Mouse (Mus musculus): ENCODE measurements around the gene Nfkbib. TPM values are rescaled to one million over a fixed set of nuclear protein-coding genes. Genes with fewer than 3 reads are reported as not detected.
A peak's percentile ranks its signal among the peaks of the same experiment; 100 is the strongest.

Nfkbib gene
- 42.7 and 42.9 TPM in 2 replicates for polyA plus RNA-seq (2016; fragmentation: Nextera tagmentation; extraction: Ambion mirVana)

DNA sequence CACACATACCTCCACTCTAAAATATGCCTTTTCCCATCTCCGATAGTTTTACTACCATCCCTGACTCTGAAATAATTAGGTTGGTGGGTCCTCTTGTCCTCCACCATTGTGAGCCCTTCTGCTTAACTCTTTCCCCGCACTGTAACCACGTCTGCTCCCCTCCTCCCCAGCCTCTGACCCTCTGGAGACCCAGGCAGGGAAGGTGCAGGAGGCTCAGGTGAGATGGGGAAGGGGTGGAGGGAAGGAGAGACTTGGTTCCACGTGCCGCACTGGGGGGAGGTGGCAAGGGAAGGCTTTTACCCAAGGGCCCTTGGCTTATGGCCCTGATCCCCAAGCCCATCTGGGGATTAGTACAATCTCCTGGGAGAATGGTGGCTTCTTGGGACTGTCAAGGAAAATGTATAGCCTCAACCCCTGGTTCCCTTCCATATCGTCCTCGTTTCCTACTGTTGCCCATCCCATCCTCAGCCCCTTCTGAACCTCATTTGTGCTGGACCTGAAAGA, at the start of gene Nfkbib:
TSS of gene Nfkbib (minus strand) at position 51 of the 504 bp plus-strand sequence.
- WGBS, result 65% methylated on average over 7 of the region's 7 CpGs
- Histone ChIP-seq H3K4me1 (peaks cover 27% of the 10 kb centered on the region), H3K27ac (no peak within 1 kb of the TSS), H3K4me2 (peak within 1 kb of the TSS; percentile 76), H3K36me3 (replicated peaks) (0 out of 2 replicates have a peak, but pooled peaks cover 8% of the 10 kb centered on the region), H3K9ac (peak within 1 kb of the TSS; percentile 74), H3K27me3 (no peaks in the 10 kb centered on the region), H3K9me3 (no peaks in the 10 kb centered on the region), H3K4me3 (replicated peaks) (peak within 1 kb of the TSS; percentile 79)
- no peak for ATAC-seq (ENCODE audit: low FRiP score)

DNA sequence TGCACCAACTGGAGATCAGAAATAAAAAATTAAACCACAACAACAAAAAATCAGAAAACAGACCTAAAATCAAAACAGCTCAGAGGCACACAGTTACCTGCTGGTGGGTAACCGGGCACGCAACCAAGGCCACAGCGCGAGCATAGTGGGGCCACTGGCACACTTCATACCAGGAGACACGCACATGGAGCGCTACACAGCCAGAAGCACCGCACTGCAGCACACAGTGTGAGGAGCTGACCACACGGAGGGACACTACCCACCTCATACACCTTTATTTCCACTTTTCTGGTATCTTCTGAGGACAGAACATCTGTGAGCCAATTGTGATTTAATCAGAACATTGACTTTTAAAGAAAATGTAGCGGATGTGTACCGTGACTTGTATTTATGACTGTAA, 49.6 kb upstream of the Nfkbib start:
- 95% methylated on average over 10 of the region's 10 CpGs for WGBS
- H3K4me2 ChIP-seq, result no peak overlapping the region
- H3K4me3 ChIP-seq (replicated peaks), result no peak overlapping the region

DNA sequence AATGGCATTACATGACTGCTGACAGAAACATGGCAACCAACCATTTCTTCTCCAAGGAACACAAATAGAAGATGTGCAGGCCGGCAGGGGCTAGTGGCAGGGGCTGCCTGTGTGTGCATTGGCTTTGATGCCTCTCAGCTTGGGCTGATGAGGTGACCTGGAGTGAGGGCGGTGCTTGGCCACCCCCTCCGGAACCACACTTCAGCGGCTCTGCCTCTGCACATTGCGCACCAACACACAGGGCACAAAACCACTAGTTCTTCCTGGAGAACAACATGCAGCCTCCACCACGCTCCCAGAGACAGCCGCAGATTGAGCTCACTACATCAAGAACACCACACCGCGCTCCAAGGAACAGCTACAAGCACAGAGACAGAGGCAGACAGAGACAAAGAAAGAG, 48.9 kb upstream of the Nfkbib start:
- Histone ChIP-seq H3K4me3 (replicated peaks) (peak overlapping the region; percentile 10; the same call in 1 of the 2 replicates), H3K9me3 (no peaks in the 10 kb centered on the region), H3K27ac (no peak overlapping the region), H3K27me3 (no peaks in the 10 kb centered on the region), H3K9ac (peak overlapping the region; percentile 7; the same call in 1 of the 2 replicates), H3K4me1 (peaks cover 82% of the 10 kb centered on the region), H3K4me2 (no peak overlapping the region), H3K36me3 (replicated peaks) (peaks cover 93% of the 10 kb centered on the region)
- WGBS, result 82% methylated on average over 9 of the region's 9 CpGs
- no peak for ATAC-seq (ENCODE audit: low FRiP score)

More for the DNA sequence above, 49.6 kb upstream of the Nfkbib start:
- Histone ChIP-seq H3K27me3 (no peaks in the 10 kb centered on the region), H3K9ac (no peak overlapping the region), H3K4me1 (peaks cover 79% of the 10 kb centered on the region), H3K36me3 (replicated peaks) (peaks cover 98% of the 10 kb centered on the region), H3K27ac (no peak overlapping the region), H3K9me3 (no peaks in the 10 kb centered on the region)
- ATAC-seq (ENCODE audit: low FRiP score), result no peak

GRCm38 (mm10) chr7:28815230-28815629, 47.9 kb upstream of the Nfkbib start:
- H3K4me1 ChIP-seq, result peaks cover 72% of the 10 kb centered on the region
- H3K4me3 ChIP-seq (replicated peaks), result no peak overlapping the region
- H3K9me3 ChIP-seq, result no peaks in the 10 kb centered on the region
- ATAC-seq (ENCODE audit: low FRiP score), result no peak
- WGBS, result 91% methylated on average over 9 of the region's 9 CpGs
- peak overlapping the region; percentile 25; the same call in 1 of the 2 replicates for H3K9ac ChIP-seq
- H3K27ac ChIP-seq, result no peak overlapping the region
- no peak overlapping the region for H3K4me2 ChIP-seq
- peaks cover 83% of the 10 kb centered on the region for H3K36me3 ChIP-seq (replicated peaks)
- no peaks in the 10 kb centered on the region for H3K27me3 ChIP-seq

DNA sequence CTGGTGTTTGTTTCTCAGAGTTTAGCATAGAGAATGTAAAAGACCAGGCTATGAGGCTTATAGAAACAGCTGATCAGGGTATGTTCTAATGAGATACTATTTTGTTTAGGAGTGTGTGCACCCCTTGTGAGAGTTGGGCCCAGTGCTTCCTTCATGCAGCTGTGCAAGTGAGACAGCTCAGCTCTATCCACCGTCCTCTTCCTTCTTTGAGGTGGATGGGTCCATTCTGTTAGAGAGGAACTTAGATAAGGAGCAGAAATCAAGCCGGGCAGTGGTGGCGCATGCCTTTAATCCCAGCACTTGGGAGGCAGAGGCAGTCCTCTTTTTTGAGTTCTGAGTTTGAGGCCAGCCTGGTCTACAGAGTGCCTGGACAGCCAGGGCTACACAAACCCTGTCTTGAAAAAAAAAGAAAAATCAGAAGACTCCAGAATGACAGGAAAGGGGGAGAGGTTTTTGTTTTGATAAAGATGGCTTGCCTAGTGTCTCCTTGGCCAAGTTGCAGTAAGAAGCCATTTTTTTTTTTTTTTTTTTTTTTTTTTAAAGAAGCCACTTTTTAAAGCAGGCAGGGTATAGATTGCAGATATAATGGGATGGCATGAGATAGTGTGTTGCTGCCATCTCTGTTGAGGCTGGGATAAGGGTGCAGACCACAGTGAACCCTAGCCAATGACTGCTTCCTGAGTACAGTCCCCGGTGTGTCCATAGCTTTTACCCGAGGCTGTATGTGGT, 47.2 kb upstream of the Nfkbib start:
- Histone ChIP-seq H3K4me3 (replicated peaks) (no peak overlapping the region), H3K36me3 (replicated peaks) (peaks cover 75% of the 10 kb centered on the region), H3K9ac (0 out of 2 replicates have a peak overlapping the region, but pooled peaks have one; percentile 25), H3K4me2 (no peak overlapping the region), H3K4me1 (peaks cover 64% of the 10 kb centered on the region), H3K9me3 (no peaks in the 10 kb centered on the region), H3K27ac (no peak overlapping the region), H3K27me3 (no peaks in the 10 kb centered on the region)
- no peak for ATAC-seq (ENCODE audit: low FRiP score)
- WGBS, result 92% methylated on average over 5 of the region's 5 CpGs

- H3K27me3 ChIP-seq, result no peaks in the 10 kb centered on the region
- H3K9me3 ChIP-seq, result no peaks in the 10 kb centered on the region
- H3K4me3 ChIP-seq (replicated peaks), result peak overlapping the region; percentile 89
- peaks cover 57% of the 10 kb centered on the region for H3K4me1 ChIP-seq
- WGBS, result 87% methylated on average over 5 of the region's 5 CpGs
- no peak overlapping the region for H3K27ac ChIP-seq
- ATAC-seq (ENCODE audit: low FRiP score), result no peak
- peaks cover 61% of the 10 kb centered on the region for H3K36me3 ChIP-seq (replicated peaks)
- peak overlapping the region; percentile 96 for H3K4me2 ChIP-seq
- H3K9ac ChIP-seq, result peak overlapping the region; percentile 94; the same call in 1 of the 2 replicates
These were observed 45.6 kb upstream of the Nfkbib start for GRCm38 (mm10) chr7:28812949-28813348.

GRCm38 (mm10) chr7:28812436-28812835, 45.1 kb upstream of the Nfkbib start:
- 72% methylated on average over 4 of the region's 4 CpGs for WGBS
- H3K36me3 ChIP-seq (replicated peaks), result peaks cover 56% of the 10 kb centered on the region
- H3K27ac ChIP-seq, result no peak overlapping the region
- no peak for ATAC-seq (ENCODE audit: low FRiP score)
- no peaks in the 10 kb centered on the region for H3K27me3 ChIP-seq
- peaks cover 59% of the 10 kb centered on the region for H3K4me1 ChIP-seq
- H3K9ac ChIP-seq, result peak overlapping the region; percentile 94
- no peaks in the 10 kb centered on the region for H3K9me3 ChIP-seq
- H3K4me3 ChIP-seq (replicated peaks), result peak overlapping the region; percentile 89
- H3K4me2 ChIP-seq, result peak overlapping the region; percentile 96

DNA sequence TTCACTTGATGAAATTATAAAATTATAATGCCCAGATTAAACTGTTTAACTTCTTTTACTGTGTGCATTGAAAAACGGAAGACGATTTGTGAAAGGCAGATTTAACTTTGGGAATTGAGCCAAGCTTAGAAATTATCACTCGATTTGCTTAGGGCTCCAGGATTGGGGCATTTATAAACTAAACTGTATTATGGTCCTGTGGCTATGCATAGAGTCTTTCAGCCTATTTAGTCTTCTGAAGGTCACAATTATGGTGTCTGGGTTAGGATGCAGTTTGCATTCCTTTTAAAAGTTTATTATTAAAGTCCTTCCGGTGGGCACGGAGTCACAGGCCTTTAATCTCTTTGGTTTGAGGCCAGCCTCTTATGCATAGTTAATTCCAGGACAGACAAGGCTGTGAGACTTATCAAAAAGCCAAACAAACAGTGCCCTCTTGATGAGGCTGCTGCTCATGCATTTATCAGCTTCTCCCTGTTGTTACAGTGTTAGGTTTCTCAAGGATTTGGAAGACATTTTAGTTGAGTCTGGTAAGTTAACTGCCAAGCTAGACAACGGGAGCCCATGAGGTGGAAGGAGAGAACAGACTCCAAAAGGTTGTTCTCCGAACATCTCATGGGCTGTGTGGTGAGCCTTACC, 44.4 kb upstream of the Nfkbib start:
- ATAC-seq (ENCODE audit: low FRiP score), result no peak
- peaks cover 49% of the 10 kb centered on the region for H3K36me3 ChIP-seq (replicated peaks)
- H3K9me3 ChIP-seq, result no peaks in the 10 kb centered on the region
- H3K27me3 ChIP-seq, result no peaks in the 10 kb centered on the region
- H3K27ac ChIP-seq, result peak overlapping the region; percentile 99
- peak overlapping the region; percentile 89 for H3K4me3 ChIP-seq (replicated peaks)
- peaks cover 55% of the 10 kb centered on the region for H3K4me1 ChIP-seq
- peak overlapping the region; percentile 96 for H3K4me2 ChIP-seq
- WGBS, result 13% methylated on average over 7 of the region's 7 CpGs
- H3K9ac ChIP-seq, result peak overlapping the region; percentile 94

DNA sequence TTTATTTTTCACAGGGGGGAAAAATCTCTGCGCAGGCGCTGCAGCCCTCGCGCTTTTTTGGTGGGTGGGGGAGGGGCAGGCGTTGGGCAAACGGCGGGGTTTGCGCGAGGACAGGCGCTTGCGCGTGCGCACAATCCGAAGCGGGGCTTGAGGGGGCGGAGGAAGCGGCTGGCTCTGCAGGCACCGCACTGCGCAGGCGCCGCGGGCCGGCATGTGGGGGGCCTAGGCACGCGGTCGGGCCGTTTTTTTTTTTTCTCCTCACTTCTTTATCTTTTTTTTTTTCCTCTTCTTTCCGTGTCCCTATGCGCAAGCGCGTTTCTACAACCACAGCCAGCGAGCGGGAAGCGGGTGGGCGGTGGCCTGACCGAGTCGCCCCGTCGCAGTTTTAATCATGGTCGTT, 43.9 kb upstream of the Nfkbib start:
- under 1% methylated on average over 38 of the region's 40 CpGs for WGBS
- H3K36me3 ChIP-seq (replicated peaks), result peaks cover 44% of the 10 kb centered on the region
- H3K4me2 ChIP-seq, result peak overlapping the region; percentile 96
- H3K9me3 ChIP-seq, result no peaks in the 10 kb centered on the region
- peak overlapping the region; percentile 99 for H3K27ac ChIP-seq
- H3K4me3 ChIP-seq (replicated peaks), result peak overlapping the region; percentile 89
- H3K9ac ChIP-seq, result peak overlapping the region; percentile 94
- no peaks in the 10 kb centered on the region for H3K27me3 ChIP-seq
- ATAC-seq (ENCODE audit: low FRiP score), result peak; percentile 31; the same call in 1 of the 2 replicates
- peaks cover 50% of the 10 kb centered on the region for H3K4me1 ChIP-seq

DNA sequence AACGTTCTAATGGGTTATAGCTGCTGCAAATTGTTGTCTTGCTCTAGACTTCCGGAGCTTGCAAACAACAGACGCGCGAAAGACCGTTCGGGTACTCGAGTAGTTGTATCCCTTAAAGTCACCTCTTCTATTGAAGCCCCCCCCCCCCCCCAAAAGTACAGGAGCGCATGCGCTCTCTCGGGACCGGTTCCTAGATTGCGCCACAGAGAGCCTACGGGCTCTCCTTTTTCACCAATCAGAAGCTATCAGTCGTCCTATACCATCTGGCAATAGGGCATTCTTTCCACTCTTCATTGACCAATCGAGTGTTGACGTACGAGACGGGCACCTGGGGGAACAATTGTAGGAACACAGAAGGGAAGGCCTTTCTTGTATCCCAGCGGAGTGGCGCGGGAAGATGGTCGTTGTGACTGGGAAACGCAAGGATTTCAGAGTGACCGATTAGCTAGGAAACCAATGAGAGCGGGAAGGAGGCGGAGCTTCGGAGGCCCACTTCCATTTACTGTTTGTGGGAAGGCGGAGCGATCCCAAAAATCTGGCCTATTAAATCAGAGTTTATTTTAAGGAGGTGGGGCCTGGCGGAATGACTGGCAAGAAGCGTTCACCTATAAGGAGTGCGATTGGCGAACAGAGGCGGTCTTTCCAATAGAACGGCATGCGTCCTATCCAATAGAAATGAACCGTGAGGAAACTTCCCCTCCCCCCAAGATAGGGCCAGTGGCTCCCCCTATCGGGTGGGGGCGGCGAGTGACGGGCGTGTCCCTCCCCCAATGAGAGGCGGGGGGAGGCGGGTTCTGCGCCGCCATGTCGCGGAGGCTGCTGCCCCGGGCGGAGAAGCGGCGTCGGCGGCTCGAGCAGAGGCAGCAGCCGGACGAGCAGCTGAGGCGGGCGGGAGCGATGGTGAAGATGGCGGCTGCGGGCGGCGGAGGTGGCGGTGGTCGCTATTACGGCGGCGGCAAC, 43.1 kb upstream of the Nfkbib start:
- Histone ChIP-seq H3K27ac (peak overlapping the region; percentile 100), H3K4me3 (replicated peaks) (peak overlapping the region; percentile 89), H3K36me3 (replicated peaks) (peaks cover 35% of the 10 kb centered on the region), H3K27me3 (no peaks in the 10 kb centered on the region), H3K4me2 (peak overlapping the region; percentile 96), H3K9ac (peak overlapping the region; percentile 94), H3K9me3 (no peaks in the 10 kb centered on the region), H3K4me1 (peaks cover 42% of the 10 kb centered on the region)
- ATAC-seq (ENCODE audit: low FRiP score), result peak; percentile 93
- under 1% methylated on average over 69 of the region's 70 CpGs for WGBS

- H3K27me3 ChIP-seq, result no peaks in the 10 kb centered on the region
- H3K9ac ChIP-seq, result peak overlapping the region; percentile 94
- H3K27ac ChIP-seq, result peak overlapping the region; percentile 100
- peak overlapping the region; percentile 85 for H3K4me3 ChIP-seq (replicated peaks)
- H3K36me3 ChIP-seq (replicated peaks), result peaks cover 27% of the 10 kb centered on the region
- ATAC-seq (ENCODE audit: low FRiP score), result peak; percentile 30
- WGBS, result under 1% methylated on average over 35 of the region's 35 CpGs
- peaks cover 35% of the 10 kb centered on the region for H3K4me1 ChIP-seq
- H3K9me3 ChIP-seq, result no peaks in the 10 kb centered on the region
- peak overlapping the region; percentile 91 for H3K4me2 ChIP-seq
These were observed 42.2 kb upstream of the Nfkbib start for GRCm38 (mm10) chr7:28809401-28810089.
